Mouse (Mus musculus): ENCODE results near the gene Rftn1. TPM values are rescaled to one million over a fixed set of nuclear protein-coding genes. Genes with fewer than 3 reads are reported as not detected.

Gene Rftn1
- polyA plus RNA-seq, 1 experiment from 2014 or later: 14.7 TPM

DNA sequence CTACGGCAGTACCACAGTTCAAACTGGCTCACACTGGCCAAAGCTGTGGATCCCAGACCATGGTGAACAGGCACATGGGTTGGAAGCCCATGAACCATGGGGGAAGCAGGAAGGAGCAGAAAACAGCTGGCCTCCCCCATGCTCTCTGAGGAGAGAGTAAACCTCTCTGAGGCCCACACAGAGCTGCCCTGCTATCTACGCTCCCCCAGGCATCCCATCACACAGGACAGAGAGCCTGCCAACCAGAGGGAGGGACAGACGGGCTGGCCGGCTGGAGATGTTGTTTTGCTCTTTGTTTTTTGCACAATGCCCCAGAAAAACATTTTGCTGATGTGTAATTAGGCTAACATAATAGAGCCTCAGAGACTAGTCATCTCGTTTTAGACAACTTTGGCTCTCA is 171.4 kb downstream of the Rftn1 start:
- Histone ChIP-seq H3K27me3 (no peaks in the 10 kb centered on the region), H3K4me1 (peaks cover 11% of the 10 kb centered on the region; the same call in 1 of the 2 replicates), H3K4me3 (replicated peaks) (no peak overlapping the region), H3K36me3 (no peaks in the 10 kb centered on the region), H3K9ac (no peak overlapping the region), H3K4me2 (no peak overlapping the region), H3K9me3 (replicated peaks) (no peaks in the 10 kb centered on the region), H3K27ac (no peak overlapping the region)
- ATAC-seq (replicated peaks; ENCODE audit: low FRiP score): 0 out of 2 replicates have a peak, but pooled peaks have one; percentile 69
- 76% methylated on average over 5 of the region's 5 CpGs for WGBS

DNA sequence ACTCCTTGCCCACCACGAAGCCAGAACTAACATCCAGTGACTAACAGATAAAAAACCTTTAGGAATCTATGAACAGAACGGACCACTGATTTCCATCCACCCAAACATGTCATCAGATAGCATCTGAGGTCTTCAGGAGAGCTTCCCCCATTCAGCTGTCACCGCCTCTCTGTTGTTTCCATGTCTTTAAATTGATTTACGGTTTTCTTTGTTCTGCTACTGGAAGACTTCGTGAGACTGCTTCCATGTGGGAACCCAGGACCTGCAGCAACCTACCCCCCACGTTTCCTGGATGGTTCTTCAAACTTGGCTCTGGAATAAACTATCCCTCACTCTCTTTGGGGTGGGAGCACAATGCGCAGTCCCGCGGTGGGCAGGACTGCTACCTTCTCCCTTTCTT is 175.8 kb downstream of the Rftn1 start:
- WGBS: 55% methylated on average over 9 of the region's 9 CpGs
- Histone ChIP-seq H3K9ac (no peak overlapping the region), H3K4me1 (0 out of 2 replicates have a peak, but pooled peaks cover 8% of the 10 kb centered on the region), H3K9me3 (replicated peaks) (no peaks in the 10 kb centered on the region), H3K4me3 (replicated peaks) (no peak overlapping the region), H3K36me3 (no peaks in the 10 kb centered on the region), H3K27ac (no peak overlapping the region), H3K4me2 (no peak overlapping the region), H3K27me3 (no peaks in the 10 kb centered on the region)
- no peak for ATAC-seq (replicated peaks; ENCODE audit: low FRiP score)

DNA sequence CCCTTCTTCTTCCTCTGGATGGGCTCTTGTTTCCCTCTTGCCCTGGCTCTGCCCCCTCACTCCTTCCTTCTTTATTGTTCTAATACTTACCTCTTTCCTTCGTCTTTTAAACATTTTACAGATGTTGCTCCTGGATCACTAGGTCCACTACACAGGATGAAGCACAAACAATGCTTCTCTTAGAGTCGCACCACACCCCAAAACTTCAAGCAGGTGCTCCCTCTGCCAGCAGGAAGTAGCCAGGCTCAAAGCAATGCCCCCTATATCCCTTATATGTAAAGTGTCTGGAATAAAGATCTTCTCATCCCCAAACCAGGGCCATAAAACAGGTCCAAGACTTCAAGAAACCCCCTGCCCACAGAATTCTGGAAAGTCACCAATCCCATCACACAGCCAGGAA is 176.6 kb downstream of the Rftn1 start:
- H3K4me2 ChIP-seq: no peak overlapping the region
- H3K36me3 ChIP-seq: no peaks in the 10 kb centered on the region
- H3K4me3 ChIP-seq (replicated peaks): no peak overlapping the region
- H3K4me1 ChIP-seq: 0 out of 2 replicates have a peak, but pooled peaks cover 8% of the 10 kb centered on the region
- no peak overlapping the region for H3K27ac ChIP-seq
- no peak overlapping the region for H3K9ac ChIP-seq
- H3K9me3 ChIP-seq (replicated peaks): no peaks in the 10 kb centered on the region
- H3K27me3 ChIP-seq: no peaks in the 10 kb centered on the region
- 68% methylated on average over 2 of the region's 2 CpGs for WGBS
- ATAC-seq (replicated peaks; ENCODE audit: low FRiP score): no peak

DNA sequence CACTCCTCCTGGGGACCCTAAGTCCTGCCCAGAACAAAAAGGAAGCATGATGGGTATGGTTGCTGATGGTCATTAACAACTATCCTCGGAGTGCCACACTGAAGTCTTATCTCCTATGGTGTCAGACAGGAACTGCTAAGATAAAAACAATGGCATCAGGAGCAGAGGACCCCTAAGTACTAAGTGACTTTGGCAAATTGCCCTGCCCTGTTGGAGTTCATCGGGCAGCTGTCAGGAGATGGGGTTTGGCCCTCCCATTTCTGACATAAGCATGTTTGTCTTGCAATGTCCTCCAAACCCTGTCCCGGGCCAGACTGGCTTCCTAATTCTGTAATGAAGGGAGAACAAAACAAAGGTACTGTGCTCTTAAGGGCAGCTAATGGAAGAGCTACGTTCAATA is 180.4 kb downstream of the Rftn1 start:
- WGBS: 21% methylated on average over 4 of the region's 4 CpGs
- no peaks in the 10 kb centered on the region for H3K27me3 ChIP-seq
- no peak overlapping the region for H3K4me3 ChIP-seq (replicated peaks)
- no peaks in the 10 kb centered on the region for H3K36me3 ChIP-seq
- H3K9ac ChIP-seq: no peak overlapping the region
- H3K9me3 ChIP-seq (replicated peaks): no peaks in the 10 kb centered on the region
- ATAC-seq (replicated peaks; ENCODE audit: low FRiP score): no peak
- H3K4me1 ChIP-seq: peaks cover 18% of the 10 kb centered on the region
- H3K27ac ChIP-seq: no peak overlapping the region
- no peak overlapping the region for H3K4me2 ChIP-seq

DNA sequence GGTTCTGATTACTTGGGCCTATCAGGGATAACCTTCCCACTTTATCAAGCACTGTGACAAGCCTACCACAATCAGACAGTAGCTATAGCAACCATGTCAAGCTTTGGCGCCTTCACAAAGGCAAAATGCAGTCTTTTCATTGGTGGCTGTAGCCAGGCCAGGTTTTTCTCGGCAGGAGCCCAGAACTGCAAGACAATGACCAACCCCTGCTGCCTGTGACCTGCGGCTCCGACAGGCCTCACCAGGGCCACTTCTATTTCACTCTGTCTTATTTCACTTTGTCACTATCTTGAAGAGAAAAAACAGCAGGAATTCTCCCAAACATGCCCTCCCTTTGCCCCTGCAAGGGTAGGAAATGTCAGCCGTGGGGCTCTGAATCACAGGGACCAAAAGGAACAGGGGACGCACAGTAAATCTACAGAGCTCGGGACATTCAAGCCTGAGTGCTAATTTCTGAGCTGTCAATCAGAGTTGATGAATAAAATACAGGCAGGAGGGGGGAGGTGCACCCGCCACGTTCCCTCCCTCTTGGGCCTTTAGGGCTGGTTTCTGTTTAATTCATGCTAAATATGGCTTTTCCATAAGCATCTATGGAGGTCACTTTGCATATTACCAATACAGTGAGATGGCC is 183.6 kb downstream of the Rftn1 start:
- no peaks in the 10 kb centered on the region for H3K36me3 ChIP-seq
- no peaks in the 10 kb centered on the region for H3K9me3 ChIP-seq (replicated peaks)
- WGBS: 15% methylated on average over 9 of the region's 9 CpGs
- no peak overlapping the region for H3K9ac ChIP-seq
- peak; percentile 66 for ATAC-seq (replicated peaks; ENCODE audit: low FRiP score)
- no peaks in the 10 kb centered on the region for H3K27me3 ChIP-seq
- H3K4me3 ChIP-seq (replicated peaks): no peak overlapping the region
- no peak overlapping the region; the same call in 1 of the 2 replicates for H3K4me2 ChIP-seq
- no peak overlapping the region for H3K27ac ChIP-seq
- peaks cover 10% of the 10 kb centered on the region for H3K4me1 ChIP-seq

DNA sequence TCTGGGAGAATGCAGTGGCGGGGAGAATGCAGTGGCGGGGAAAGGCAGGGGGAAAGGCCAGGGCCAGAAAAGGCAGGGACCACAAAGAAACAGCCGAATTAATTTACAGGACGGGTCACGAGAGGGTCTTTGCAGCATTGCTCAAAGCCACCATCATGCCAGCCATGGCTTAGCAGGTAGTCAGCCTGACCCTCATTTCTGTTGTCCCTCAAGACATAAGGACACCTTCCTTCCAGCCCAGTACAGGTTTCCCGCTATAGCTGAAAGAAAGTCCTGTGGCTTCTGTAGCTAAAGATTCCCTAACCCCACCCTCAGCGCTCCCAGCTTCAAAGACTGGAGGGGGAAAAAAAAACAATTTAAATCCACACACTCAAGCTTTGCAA is 184.1 kb downstream of the Rftn1 start:
- Histone ChIP-seq H3K9ac (no peak overlapping the region), H3K36me3 (no peaks in the 10 kb centered on the region), H3K27me3 (no peaks in the 10 kb centered on the region), H3K4me1 (peaks cover 10% of the 10 kb centered on the region), H3K27ac (no peak overlapping the region), H3K4me3 (replicated peaks) (no peak overlapping the region), H3K9me3 (replicated peaks) (no peaks in the 10 kb centered on the region), H3K4me2 (no peak overlapping the region)
- 41% methylated on average over 7 of the region's 7 CpGs for WGBS
- ATAC-seq (replicated peaks; ENCODE audit: low FRiP score): 0 out of 2 replicates have a peak, but pooled peaks have one; percentile 5

DNA sequence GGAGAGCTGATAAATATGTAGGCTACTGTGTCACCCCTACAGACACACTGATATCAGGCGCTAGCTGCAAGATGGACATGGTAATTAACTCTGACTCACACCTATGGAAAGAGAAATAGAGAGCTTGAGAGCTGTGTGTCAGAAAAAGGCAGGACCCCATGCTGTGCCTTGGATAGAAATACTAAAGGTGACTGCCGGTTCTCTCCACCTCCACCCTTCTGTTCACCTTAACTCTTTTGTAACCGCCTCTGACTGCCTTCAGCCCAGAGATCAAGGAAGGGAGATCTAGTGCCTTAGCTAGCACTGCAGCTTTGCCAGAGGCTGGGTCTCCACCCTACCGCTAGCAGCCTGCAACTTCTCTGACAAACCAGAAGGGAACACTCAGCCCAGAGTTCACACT is 187.3 kb downstream of the Rftn1 start:
- Histone ChIP-seq H3K4me3 (replicated peaks) (no peak overlapping the region), H3K4me1 (peaks cover 10% of the 10 kb centered on the region), H3K27ac (no peak overlapping the region), H3K27me3 (no peaks in the 10 kb centered on the region), H3K9ac (no peak overlapping the region), H3K36me3 (no peaks in the 10 kb centered on the region), H3K4me2 (no peak overlapping the region), H3K9me3 (replicated peaks) (no peaks in the 10 kb centered on the region)
- ATAC-seq (replicated peaks; ENCODE audit: low FRiP score): no peak
- WGBS: 79% methylated on average over 4 of the region's 4 CpGs

DNA sequence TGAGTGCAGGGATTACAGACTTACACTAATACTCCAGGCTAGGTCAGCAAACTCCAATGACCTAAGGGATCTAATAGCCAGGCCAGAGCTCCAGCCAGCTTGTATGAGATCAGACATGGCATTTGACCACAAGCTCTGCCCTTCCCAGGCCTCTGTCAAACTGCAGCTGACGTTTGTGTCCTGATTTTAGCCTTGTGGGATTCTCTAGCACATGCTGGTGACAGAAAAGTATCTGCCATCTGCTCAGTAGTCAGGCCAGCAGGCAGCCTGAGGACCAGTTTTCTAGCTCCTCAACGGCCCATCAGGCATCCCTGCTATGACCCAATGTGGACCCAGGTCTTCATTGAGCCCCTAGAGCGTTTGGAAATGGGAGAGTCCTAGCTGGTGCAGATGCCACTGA is 188.3 kb downstream of the Rftn1 start:
- no peaks in the 10 kb centered on the region for H3K27me3 ChIP-seq
- no peak overlapping the region for H3K27ac ChIP-seq
- no peak overlapping the region for H3K9ac ChIP-seq
- peaks cover 9% of the 10 kb centered on the region for H3K4me1 ChIP-seq
- no peak overlapping the region for H3K4me2 ChIP-seq
- no peak overlapping the region for H3K4me3 ChIP-seq (replicated peaks)
- H3K9me3 ChIP-seq (replicated peaks): no peaks in the 10 kb centered on the region
- ATAC-seq (replicated peaks; ENCODE audit: low FRiP score): no peak
- no peaks in the 10 kb centered on the region for H3K36me3 ChIP-seq
- 74% methylated on average over 3 of the region's 3 CpGs for WGBS

DNA sequence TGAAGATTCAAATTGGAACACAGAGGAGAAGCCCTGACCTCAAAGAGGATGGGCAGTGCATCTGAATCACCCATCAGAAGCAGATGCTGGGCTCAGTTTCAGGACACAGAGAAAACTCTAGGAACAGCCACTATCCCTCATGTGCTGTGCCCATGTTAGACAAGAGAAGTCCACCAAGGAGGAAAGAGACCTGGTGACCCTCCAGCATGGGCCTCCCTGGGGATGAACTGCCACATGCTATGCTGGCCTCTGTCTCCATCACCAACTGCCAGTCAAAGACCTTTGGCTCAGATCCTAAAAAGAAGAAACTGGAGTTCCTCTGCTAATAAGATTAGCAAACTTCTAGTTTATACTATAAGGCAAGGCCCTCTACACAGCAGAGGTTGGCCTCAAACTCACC is 188.7 kb downstream of the Rftn1 start:
- Histone ChIP-seq H3K27me3 (no peaks in the 10 kb centered on the region), H3K9me3 (replicated peaks) (no peaks in the 10 kb centered on the region), H3K36me3 (no peaks in the 10 kb centered on the region), H3K9ac (no peak overlapping the region), H3K4me1 (peaks cover 7% of the 10 kb centered on the region), H3K27ac (no peak overlapping the region), H3K4me2 (no peak overlapping the region), H3K4me3 (replicated peaks) (no peak overlapping the region)
- ATAC-seq (replicated peaks; ENCODE audit: low FRiP score): no peak

DNA sequence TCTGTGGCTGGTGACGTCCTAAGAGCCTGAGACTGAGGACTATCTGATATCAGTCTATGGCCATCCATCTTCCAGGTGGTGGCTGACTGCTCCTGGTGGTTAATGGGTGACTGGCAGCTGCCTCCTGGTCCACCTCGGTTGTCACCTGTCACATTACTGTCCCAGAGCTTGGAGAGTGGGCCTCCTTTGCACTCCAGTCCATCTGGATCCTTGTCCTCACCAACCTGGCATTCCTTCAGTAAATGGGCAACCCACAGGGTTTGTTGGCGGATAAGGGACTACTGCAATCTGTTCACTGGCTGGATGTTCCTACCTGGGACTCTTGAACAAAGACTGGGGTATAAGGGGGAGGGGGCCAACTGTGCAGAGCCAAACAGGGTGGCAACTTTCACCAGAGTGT is 189.9 kb downstream of the Rftn1 start:
- H3K36me3 ChIP-seq: no peaks in the 10 kb centered on the region
- H3K4me1 ChIP-seq: peaks cover 7% of the 10 kb centered on the region
- 83% methylated on average over 3 of the region's 3 CpGs for WGBS
- H3K27ac ChIP-seq: no peak overlapping the region
- no peak for ATAC-seq (replicated peaks; ENCODE audit: low FRiP score)
- H3K4me2 ChIP-seq: no peak overlapping the region
- H3K4me3 ChIP-seq (replicated peaks): no peak overlapping the region
- H3K9me3 ChIP-seq (replicated peaks): no peaks in the 10 kb centered on the region
- no peak overlapping the region for H3K9ac ChIP-seq
- no peaks in the 10 kb centered on the region for H3K27me3 ChIP-seq

DNA sequence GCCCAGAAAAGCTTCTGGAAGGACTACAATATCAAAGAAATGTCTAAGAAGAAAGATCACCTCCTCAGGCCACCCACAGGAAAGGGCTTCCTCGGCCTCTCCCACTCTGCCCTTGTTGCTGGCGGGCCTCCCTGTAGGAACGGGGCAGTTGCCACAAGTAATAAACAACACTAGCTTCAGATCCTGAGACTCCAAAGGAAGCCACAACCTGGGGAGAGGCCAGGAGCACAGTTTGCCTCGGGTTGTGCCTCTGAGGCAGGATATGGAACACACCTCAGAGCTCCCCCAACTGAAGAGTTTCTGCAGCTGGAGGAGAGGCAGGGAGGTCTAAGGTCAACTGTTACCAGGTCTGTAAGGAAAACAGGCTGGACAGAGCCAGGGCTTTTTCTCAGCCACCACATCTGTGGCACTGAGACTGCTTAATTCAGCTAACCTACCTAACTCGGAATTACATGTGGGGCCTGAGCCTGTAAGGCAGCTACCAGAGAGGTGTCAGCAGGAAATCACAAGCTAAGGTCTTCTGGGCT is 193.8 kb downstream of the Rftn1 start:
- H3K4me2 ChIP-seq: no peak overlapping the region
- H3K27me3 ChIP-seq: no peaks in the 10 kb centered on the region
- 27% methylated on average over 5 of the region's 5 CpGs for WGBS
- no peak overlapping the region for H3K27ac ChIP-seq
- peaks cover 7% of the 10 kb centered on the region for H3K4me1 ChIP-seq
- no peak for ATAC-seq (replicated peaks; ENCODE audit: low FRiP score)
- no peaks in the 10 kb centered on the region for H3K36me3 ChIP-seq
- no peak overlapping the region for H3K4me3 ChIP-seq (replicated peaks)
- H3K9me3 ChIP-seq (replicated peaks): no peaks in the 10 kb centered on the region
- no peak overlapping the region for H3K9ac ChIP-seq

DNA sequence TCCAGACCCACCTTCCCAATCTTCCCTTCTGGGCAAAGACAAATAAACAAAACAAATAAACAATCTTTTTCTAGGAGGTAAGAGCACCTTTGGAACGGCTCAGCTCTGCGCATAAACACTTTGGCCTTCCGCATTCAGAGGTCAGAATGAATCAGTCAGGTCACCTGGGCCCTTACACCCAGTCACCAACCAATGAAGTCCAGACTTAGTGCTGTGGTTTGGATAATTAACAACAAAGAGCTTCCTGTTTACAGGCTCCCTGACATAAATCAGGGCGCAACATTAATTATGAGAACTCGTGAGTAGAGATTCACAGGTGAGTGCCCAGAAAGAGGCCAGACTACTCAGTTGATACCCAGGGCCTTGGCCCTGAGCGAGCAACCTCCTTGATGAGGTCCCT is 194.4 kb downstream of the Rftn1 start:
- Histone ChIP-seq H3K27me3 (no peaks in the 10 kb centered on the region), H3K9ac (no peak overlapping the region), H3K27ac (no peak overlapping the region), H3K9me3 (replicated peaks) (no peaks in the 10 kb centered on the region), H3K36me3 (no peaks in the 10 kb centered on the region), H3K4me3 (replicated peaks) (no peak overlapping the region), H3K4me1 (peaks cover 7% of the 10 kb centered on the region), H3K4me2 (no peak overlapping the region)
- no peak for ATAC-seq (replicated peaks; ENCODE audit: low FRiP score)
- 74% methylated on average over 6 of the region's 6 CpGs for WGBS

DNA sequence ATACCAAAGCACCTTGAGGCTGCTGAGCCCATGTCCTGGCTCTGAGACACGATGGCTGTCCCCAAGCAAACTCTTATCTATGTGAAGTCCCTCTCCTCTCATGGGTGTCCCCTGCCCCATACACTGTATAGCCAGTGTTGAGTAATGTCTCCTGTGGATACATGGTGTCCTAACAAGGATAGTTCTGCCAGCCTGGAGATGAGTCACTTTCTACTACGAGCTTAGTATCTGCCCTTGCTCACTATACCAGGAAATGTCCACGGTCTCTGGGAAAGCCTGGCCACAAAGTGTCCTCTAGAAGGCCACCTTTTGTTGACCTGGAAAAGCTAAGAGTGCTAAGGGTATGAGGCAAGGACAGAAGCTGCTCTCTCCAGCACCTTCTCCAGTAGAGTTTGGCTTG is 195.2 kb downstream of the Rftn1 start:
- Histone ChIP-seq H3K9me3 (replicated peaks) (no peaks in the 10 kb centered on the region), H3K4me3 (replicated peaks) (no peak overlapping the region), H3K36me3 (no peaks in the 10 kb centered on the region), H3K27ac (no peak overlapping the region), H3K4me2 (no peak overlapping the region), H3K9ac (no peak overlapping the region), H3K4me1 (peaks cover 7% of the 10 kb centered on the region), H3K27me3 (no peaks in the 10 kb centered on the region)
- 91% methylated on average over 3 of the region's 3 CpGs for WGBS
- ATAC-seq (replicated peaks; ENCODE audit: low FRiP score): no peak
